Mouse (Mus musculus) hindbrain, postnatal 0 days (tissue): ENCODE data around the gene Nom1. TPM values are rescaled to one million over a fixed set of nuclear protein-coding genes. Genes with fewer than 3 reads are reported as not detected.

Source experiments
- ATAC-seq: fragments of 200-750 bp; cut with Nextera tagmentation; 2 replicates; pipeline ENCODE4 v1.8.0; 2017; ENCODE audit warnings: mild to moderate bottlenecking, moderate TSS enrichment, moderate library complexity
- DNase-seq: peaks from one replicate; pipeline ENCODE4 v3.0.0-alpha.2; 2015; ENCODE audit warnings: low spot score
- H3K27ac ChIP-seq: fragments of 300-500 bp; sonication (generic); 2 replicates; pipeline ENCODE4 v1.5.1; 2014; ENCODE audit warnings: mild to moderate bottlenecking
- H3K27me3 ChIP-seq: fragments of 300-500 bp; sonication (generic); 2 replicates; pipeline ENCODE4 v1.6.1; 2014; ENCODE audit warnings: low read length, mixed read lengths; ENCODE audit not compliant: insufficient read depth
- H3K36me3 ChIP-seq: fragments of 300-500 bp; sonication (generic); 2 replicates; pipeline ENCODE4 v1.6.1; 2014; ENCODE audit warnings: low read length, mixed read lengths; ENCODE audit not compliant: insufficient read depth
- H3K4me1 ChIP-seq: fragments of 300-500 bp; sonication (generic); 2 replicates; pipeline ENCODE4 v1.6.1; 2014; ENCODE audit warnings: antibody characterized with exemption, low read length, mixed read lengths; ENCODE audit not compliant: insufficient read depth
- H3K4me2 ChIP-seq: fragments of 300-500 bp; sonication (generic); 2 replicates; pipeline ENCODE4 v1.6.1; 2014; ENCODE audit warnings: low read depth, mild to moderate bottlenecking, low read length, moderate library complexity, mixed read lengths
- H3K4me3 ChIP-seq: fragments of 300-500 bp; sonication (generic); 2 replicates; pipeline ENCODE4 v1.5.1; 2014; ENCODE audit warnings: low read length
- H3K9ac ChIP-seq: fragments of 300-500 bp; sonication (generic); replicated peaks from 2 replicates; pipeline ENCODE4 v1.6.1; 2014; ENCODE audit warnings: mild to moderate bottlenecking, low read length, moderate library complexity, mixed read lengths
- H3K9me3 ChIP-seq: fragments of 300-500 bp; sonication (generic); 2 replicates; pipeline ENCODE4 v1.6.1; 2016; ENCODE audit warnings: low read length, mixed read lengths
- CTCF ChIP-seq: IDR thresholded peaks from 2 replicates; pipeline ENCODE4 v1.5.1; 2016; ENCODE audit warnings: antibody characterized with exemption, control low read depth, low read depth
- WGBS: fragments of 180-500 bp; shearing (Covaris S2); extraction: QIAGEN DNeasy Blood & Tissue Kit; methylation state at CpG from one replicate; pipeline ENCODE4 v1.1.7; 2014; 5-methylcytosine and 5-hydroxymethylcytosine counted together
- polyA plus RNA-seq: library from polyadenylated mRNA; unstranded; fragments of >200 nt; fragmentation: Nextera tagmentation; extraction: Ambion mirVana; gene quantifications from 2 replicates; pipeline ENCODE4 v1.2.1, GENCODE M21; 2015
- total RNA-seq: library from RNA; depleted of rRNA; stranded (reverse); fragments of >200 nt; gene quantifications from 2 replicates; pipeline ENCODE4 v1.2.3, GENCODE M21; 2014; rRNA removed

Nom1 gene
- 7.4 and 24.3 TPM in 2 replicates for total RNA-seq
- polyA plus RNA-seq, result 14.0 and 16.5 TPM in 2 replicates

- H3K9ac ChIP-seq, result peak within 1 kb of the TSS; percentile 78
- peak within 1 kb of the TSS; percentile 97 for H3K4me2 ChIP-seq
- peaks cover 16% of the 10 kb centered on the region; the same call in 1 of the 2 replicates for H3K36me3 ChIP-seq
- DNase-seq, result peak; percentile 96
- H3K4me1 ChIP-seq, result peaks cover 14% of the 10 kb centered on the region
- H3K9me3 ChIP-seq, result no peaks in the 10 kb centered on the region
- no peak for TF ChIP-seq CTCF
- 5% methylated on average over 29 of the region's 29 CpGs for WGBS
- peak within 1 kb of the TSS; percentile 74 for H3K27ac ChIP-seq
- ATAC-seq, result peak; percentile 98
- H3K4me3 ChIP-seq, result peak within 1 kb of the TSS; percentile 92
- peaks cover 5% of the 10 kb centered on the region; the same call in 1 of the 2 replicates for H3K27me3 ChIP-seq
These were observed at the start of gene Nom1 for GRCm38 (mm10) chr5:29434228-29434871. Gene Nom1 (plus strand): TSS chr5:29434664.

GRCm38 (mm10) chr5:29387591-29387990, 46.9 kb upstream of the Nom1 start:
- Histone ChIP-seq H3K27me3 (no peaks in the 10 kb centered on the region), H3K9me3 (no peaks in the 10 kb centered on the region), H3K4me2 (no peak overlapping the region), H3K36me3 (no peaks in the 10 kb centered on the region), H3K27ac (no peak overlapping the region), H3K4me3 (no peak overlapping the region), H3K4me1 (no peaks in the 10 kb centered on the region), H3K9ac (no peak overlapping the region)
- WGBS, result 67% methylated on average over 1 of the region's 1 CpGs
- ATAC-seq, result no peak
- no peak for TF ChIP-seq CTCF
- DNase-seq, result no peak

GRCm38 (mm10) chr5:29388181-29388943, 46.1 kb upstream of the Nom1 start:
- H3K4me3 ChIP-seq, result no peak overlapping the region
- H3K27me3 ChIP-seq, result no peaks in the 10 kb centered on the region
- WGBS, result 44% methylated on average over 7 of the region's 7 CpGs
- no peak for TF ChIP-seq CTCF
- no peaks in the 10 kb centered on the region for H3K4me1 ChIP-seq
- no peak overlapping the region for H3K4me2 ChIP-seq
- H3K9me3 ChIP-seq, result no peaks in the 10 kb centered on the region
- no peak overlapping the region for H3K27ac ChIP-seq
- no peak for ATAC-seq
- no peak overlapping the region for H3K9ac ChIP-seq
- H3K36me3 ChIP-seq, result no peaks in the 10 kb centered on the region
- DNase-seq, result no peak

GRCm38 (mm10) chr5:29388944-29389765, 45.3 kb upstream of the Nom1 start:
- DNase-seq (peak; percentile 87), ATAC-seq (peak; percentile 68; the same call in 1 of the 2 replicates)
- peak; percentile 92 for TF ChIP-seq CTCF
- no peak overlapping the region for H3K4me2 ChIP-seq
- H3K9ac ChIP-seq, result no peak overlapping the region
- H3K4me3 ChIP-seq, result no peak overlapping the region
- H3K27ac ChIP-seq, result no peak overlapping the region
- 21% methylated on average over 15 of the region's 15 CpGs for WGBS
- H3K4me1 ChIP-seq, result no peaks in the 10 kb centered on the region
- no peaks in the 10 kb centered on the region for H3K36me3 ChIP-seq
- no peaks in the 10 kb centered on the region for H3K9me3 ChIP-seq
- no peaks in the 10 kb centered on the region for H3K27me3 ChIP-seq

GRCm38 (mm10) chr5:29398427-29398826, 36.0 kb upstream of the Nom1 start:
- Histone ChIP-seq H3K4me2 (no peak overlapping the region), H3K4me1 (no peaks in the 10 kb centered on the region), H3K27me3 (no peaks in the 10 kb centered on the region), H3K9ac (no peak overlapping the region), H3K4me3 (no peak overlapping the region), H3K9me3 (no peaks in the 10 kb centered on the region), H3K36me3 (no peaks in the 10 kb centered on the region), H3K27ac (no peak overlapping the region)
- no peak for TF ChIP-seq CTCF
- ATAC-seq, result no peak
- WGBS, result 53% methylated on average over 4 of the region's 4 CpGs
- no peak for DNase-seq

- Histone ChIP-seq H3K4me1 (no peaks in the 10 kb centered on the region), H3K4me3 (no peak overlapping the region), H3K36me3 (no peaks in the 10 kb centered on the region), H3K27ac (no peak overlapping the region), H3K27me3 (no peaks in the 10 kb centered on the region), H3K4me2 (no peak overlapping the region), H3K9me3 (no peaks in the 10 kb centered on the region), H3K9ac (no peak overlapping the region)
- no peak for ATAC-seq
- no peak for DNase-seq
- TF ChIP-seq CTCF, result no peak
These were observed 23.6 kb upstream of the Nom1 start for GRCm38 (mm10) chr5:29410854-29411253.
